Mouse (Mus musculus) kidney, adult 2 months (tissue): ENCODE data around the gene Foxp4.

ENCODE experiments used
- CTCF ChIP-seq: fragments of 200-500 bp; conservative IDR thresholded peaks from 2 replicates; pipeline ENCODE4 v1.5.1; 2011; ENCODE audit warnings: low read depth, mild to moderate bottlenecking, control low read depth, low read length, moderate library complexity, mixed read lengths; ENCODE audit not compliant: insufficient read depth, insufficient read length
- POLR2A ChIP-seq: fragments of 200-500 bp; IDR thresholded peaks from one replicate; pipeline ENCODE4 v1.6.1; 2011; ENCODE audit warnings: low read depth, low read length, control low read depth

- TF ChIP-seq CTCF, result no peak
- no peak for TF ChIP-seq POLR2A
These were observed 32.0 kb upstream of the Foxp4 start for GRCm38 (mm10) chr17:47956486-47956885.
